Mouse (Mus musculus): ENCODE results near the gene Med9. TPM values are rescaled to one million over a fixed set of nuclear protein-coding genes. Genes with fewer than 3 reads are reported as not detected.

Gene Med9
- 49.9 and 51.9 TPM in 2 replicates for polyA plus RNA-seq (2015; fragmentation: Nextera tagmentation; extraction: Ambion mirVana)

- 2% methylated on average over 43 of the region's 43 CpGs for WGBS
- Histone ChIP-seq H3K27ac (peak within 1 kb of the TSS; percentile 62), H3K4me3 (peak within 1 kb of the TSS; percentile 86), H3K9ac (peak within 1 kb of the TSS; percentile 95), H3K4me2 (peak within 1 kb of the TSS; percentile 71), H3K36me3 (peaks cover 3% of the 10 kb centered on the region; the same call in 1 of the 2 replicates), H3K27me3 (no peaks in the 10 kb centered on the region), H3K4me1 (peaks cover 25% of the 10 kb centered on the region), H3K9me3 (no peaks in the 10 kb centered on the region)
- peak; percentile 95 for ATAC-seq (ENCODE audit: borderline replicate concordance, extremely low read depth, low FRiP score, low TSS enrichment)
These were observed at the start of gene Med9 for GRCm38 (mm10) chr11:59947752-59948400. TSS of gene Med9 (plus strand) at chr11:59948206.

GRCm38 (mm10) chr11:59899711-59900685 is 48.0 kb upstream of the Med9 start:
- no peak overlapping the region for H3K4me3 ChIP-seq
- no peaks in the 10 kb centered on the region for H3K27me3 ChIP-seq
- 48% methylated on average over 13 of the region's 13 CpGs for WGBS
- ATAC-seq (ENCODE audit: borderline replicate concordance, extremely low read depth, low FRiP score, low TSS enrichment) = no peak
- H3K9me3 ChIP-seq = no peaks in the 10 kb centered on the region
- peak overlapping the region; percentile 17; the same call in 1 of the 2 replicates for H3K27ac ChIP-seq
- H3K4me2 ChIP-seq = no peak overlapping the region
- peaks cover 27% of the 10 kb centered on the region for H3K4me1 ChIP-seq
- H3K9ac ChIP-seq = no peak overlapping the region
- H3K36me3 ChIP-seq = no peaks in the 10 kb centered on the region

GRCm38 (mm10) chr11:59900995-59901394 is 47.0 kb upstream of the Med9 start:
- H3K4me1 ChIP-seq = peaks cover 27% of the 10 kb centered on the region
- 75% methylated on average over 1 of the region's 1 CpGs for WGBS

GRCm38 (mm10) chr11:59902045-59902726 is 45.8 kb upstream of the Med9 start:
- H3K4me1 ChIP-seq = peaks cover 27% of the 10 kb centered on the region
- 31% methylated on average over 8 of the region's 8 CpGs for WGBS
- H3K36me3 ChIP-seq = no peaks in the 10 kb centered on the region
- H3K27ac ChIP-seq = peak overlapping the region; percentile 66
- H3K4me2 ChIP-seq = no peak overlapping the region
- no peaks in the 10 kb centered on the region for H3K27me3 ChIP-seq
- ATAC-seq (ENCODE audit: borderline replicate concordance, extremely low read depth, low FRiP score, low TSS enrichment) = peak; percentile 20; the same call in 1 of the 2 replicates
- no peak overlapping the region for H3K9ac ChIP-seq
- H3K4me3 ChIP-seq = no peak overlapping the region
- H3K9me3 ChIP-seq = no peaks in the 10 kb centered on the region

More at GRCm38 (mm10) chr11:59900995-59901394, 47.0 kb upstream of the Med9 start:
- H3K9me3 ChIP-seq = no peaks in the 10 kb centered on the region
- H3K4me3 ChIP-seq = no peak overlapping the region
- H3K27me3 ChIP-seq = no peaks in the 10 kb centered on the region
- H3K9ac ChIP-seq = no peak overlapping the region
- no peak overlapping the region for H3K4me2 ChIP-seq
- 0 out of 2 replicates have a peak overlapping the region, but pooled peaks have one; percentile 17 for H3K27ac ChIP-seq
- no peak for ATAC-seq (ENCODE audit: borderline replicate concordance, extremely low read depth, low FRiP score, low TSS enrichment)
- no peaks in the 10 kb centered on the region for H3K36me3 ChIP-seq

GRCm38 (mm10) chr11:59906521-59907123 is 41.4 kb upstream of the Med9 start:
- no peak for ATAC-seq (ENCODE audit: borderline replicate concordance, extremely low read depth, low FRiP score, low TSS enrichment)
- no peaks in the 10 kb centered on the region for H3K27me3 ChIP-seq

GRCm38 (mm10) chr11:59908446-59908845 is 39.6 kb upstream of the Med9 start:
- Histone ChIP-seq H3K9me3 (no peaks in the 10 kb centered on the region), H3K36me3 (no peaks in the 10 kb centered on the region), H3K4me3 (no peak overlapping the region), H3K27me3 (no peaks in the 10 kb centered on the region), H3K27ac (peak overlapping the region; percentile 50), H3K4me2 (no peak overlapping the region), H3K9ac (no peak overlapping the region), H3K4me1 (peaks cover 12% of the 10 kb centered on the region)
- WGBS = 33% methylated on average over 3 of the region's 3 CpGs
- ATAC-seq (ENCODE audit: borderline replicate concordance, extremely low read depth, low FRiP score, low TSS enrichment) = no peak

More at GRCm38 (mm10) chr11:59906521-59907123, 41.4 kb upstream of the Med9 start:
- Histone ChIP-seq H3K4me1 (peaks cover 24% of the 10 kb centered on the region), H3K9me3 (no peaks in the 10 kb centered on the region), H3K36me3 (no peaks in the 10 kb centered on the region), H3K4me2 (no peak overlapping the region), H3K27ac (no peak overlapping the region), H3K4me3 (no peak overlapping the region), H3K9ac (no peak overlapping the region)
- WGBS = 85% methylated on average over 6 of the region's 6 CpGs

GRCm38 (mm10) chr11:59910586-59910985 is 37.4 kb upstream of the Med9 start:
- no peak for ATAC-seq (ENCODE audit: borderline replicate concordance, extremely low read depth, low FRiP score, low TSS enrichment)
- H3K27ac ChIP-seq = no peak overlapping the region
- no peaks in the 10 kb centered on the region for H3K36me3 ChIP-seq
- no peak overlapping the region for H3K4me3 ChIP-seq
- no peak overlapping the region for H3K9ac ChIP-seq
- no peaks in the 10 kb centered on the region for H3K9me3 ChIP-seq
- H3K4me1 ChIP-seq = peaks cover 12% of the 10 kb centered on the region
- no peak overlapping the region for H3K4me2 ChIP-seq
- no peaks in the 10 kb centered on the region for H3K27me3 ChIP-seq

- no peaks in the 10 kb centered on the region for H3K27me3 ChIP-seq
- no peak overlapping the region for H3K27ac ChIP-seq
- no peak overlapping the region for H3K4me3 ChIP-seq
- no peaks in the 10 kb centered on the region for H3K9me3 ChIP-seq
- no peak overlapping the region for H3K9ac ChIP-seq
- 80% methylated on average over 1 of the region's 1 CpGs for WGBS
- no peak for ATAC-seq (ENCODE audit: borderline replicate concordance, extremely low read depth, low FRiP score, low TSS enrichment)
- no peaks in the 10 kb centered on the region for H3K36me3 ChIP-seq
- H3K4me2 ChIP-seq = no peak overlapping the region
- peaks cover 12% of the 10 kb centered on the region for H3K4me1 ChIP-seq
These were observed 36.5 kb upstream of the Med9 start for GRCm38 (mm10) chr11:59911523-59911922.

GRCm38 (mm10) chr11:59913702-59914101 is 34.3 kb upstream of the Med9 start:
- Histone ChIP-seq H3K27me3 (no peaks in the 10 kb centered on the region), H3K9ac (no peak overlapping the region), H3K9me3 (no peaks in the 10 kb centered on the region), H3K4me3 (no peak overlapping the region), H3K27ac (no peak overlapping the region), H3K4me1 (peaks cover 5% of the 10 kb centered on the region), H3K4me2 (no peak overlapping the region), H3K36me3 (no peaks in the 10 kb centered on the region)
- WGBS = 77% methylated on average over 4 of the region's 4 CpGs
- no peak for ATAC-seq (ENCODE audit: borderline replicate concordance, extremely low read depth, low FRiP score, low TSS enrichment)

GRCm38 (mm10) chr11:59918014-59918413 is 30.0 kb upstream of the Med9 start:
- H3K4me2 ChIP-seq = no peak overlapping the region
- no peaks in the 10 kb centered on the region for H3K27me3 ChIP-seq
- no peak for ATAC-seq (ENCODE audit: borderline replicate concordance, extremely low read depth, low FRiP score, low TSS enrichment)
- H3K36me3 ChIP-seq = no peaks in the 10 kb centered on the region
- no peaks in the 10 kb centered on the region for H3K9me3 ChIP-seq
- no peak overlapping the region for H3K9ac ChIP-seq
- H3K4me3 ChIP-seq = no peak overlapping the region
- peaks cover 5% of the 10 kb centered on the region; the same call in 1 of the 2 replicates for H3K4me1 ChIP-seq
- 16% methylated on average over 4 of the region's 4 CpGs for WGBS
- H3K27ac ChIP-seq = no peak overlapping the region

- Histone ChIP-seq H3K4me1 (peaks cover 5% of the 10 kb centered on the region; the same call in 1 of the 2 replicates), H3K4me3 (no peak overlapping the region), H3K9me3 (no peaks in the 10 kb centered on the region), H3K27ac (no peak overlapping the region), H3K36me3 (no peaks in the 10 kb centered on the region), H3K27me3 (no peaks in the 10 kb centered on the region), H3K9ac (no peak overlapping the region), H3K4me2 (no peak overlapping the region)
- whole genome bisulfite sequencing = 50% methylated on average over 3 of the region's 3 CpGs
- ATAC-seq (ENCODE audit: borderline replicate concordance, extremely low read depth, low FRiP score, low TSS enrichment) = no peak
These were observed 28.6 kb upstream of the Med9 start for GRCm38 (mm10) chr11:59919401-59919800.

Data from lung, embryonic 15.5 days (tissue).